Mouse (Mus musculus): ENCODE results near the gene Hexim1. TPM values are rescaled to one million over a fixed set of nuclear protein-coding genes. Genes with fewer than 3 reads are reported as not detected.

The Hexim1 gene
- polyA plus RNA-seq, 1 experiment, result 16.3 TPM

DNA sequence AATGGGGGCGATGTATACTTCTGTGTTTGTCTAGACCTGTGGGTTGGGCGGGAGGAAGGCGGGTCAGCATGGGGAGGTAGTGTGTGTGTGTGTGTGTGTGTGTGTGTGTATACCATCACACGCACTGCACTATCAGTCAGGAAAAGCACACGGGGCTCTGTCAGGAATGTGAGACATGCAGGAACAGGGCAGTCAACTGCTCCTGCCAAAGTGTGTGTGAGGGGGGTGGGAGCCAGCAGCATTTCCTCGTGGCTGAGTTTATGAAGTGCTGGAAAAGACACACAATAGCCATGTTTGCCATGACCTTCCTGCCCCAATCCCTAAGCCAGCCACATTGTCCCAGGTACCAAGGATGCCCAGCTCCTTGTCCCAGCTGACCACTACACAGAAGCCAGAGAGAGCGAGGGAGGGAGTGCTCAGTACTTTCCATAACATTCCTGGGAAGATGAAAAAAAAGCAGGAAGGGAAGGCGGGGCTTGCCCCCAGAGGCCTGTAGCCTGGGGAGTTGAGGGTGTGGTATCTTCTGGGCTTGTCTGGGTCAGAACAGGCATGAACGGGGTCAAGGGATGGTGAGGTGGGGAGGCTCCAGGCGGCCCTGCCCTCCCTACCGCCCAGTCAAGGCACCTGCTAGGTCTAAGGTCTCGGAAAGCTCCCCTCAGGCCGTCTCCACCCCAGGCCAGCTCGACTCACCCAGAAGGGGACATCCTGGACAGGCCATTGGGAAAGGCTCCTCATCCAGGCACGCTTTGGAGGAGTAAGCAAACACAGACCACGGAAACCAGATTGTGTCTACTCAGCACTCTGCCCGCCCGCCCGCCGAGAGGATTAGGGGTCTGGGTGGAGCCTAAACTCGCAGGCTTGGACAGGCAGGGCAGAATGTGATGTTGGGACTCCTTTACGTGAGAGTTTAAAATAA, 18.8 kb upstream of the Hexim1 start:
- DNase-seq (ENCODE audit: low read depth), result no peak

DNA sequence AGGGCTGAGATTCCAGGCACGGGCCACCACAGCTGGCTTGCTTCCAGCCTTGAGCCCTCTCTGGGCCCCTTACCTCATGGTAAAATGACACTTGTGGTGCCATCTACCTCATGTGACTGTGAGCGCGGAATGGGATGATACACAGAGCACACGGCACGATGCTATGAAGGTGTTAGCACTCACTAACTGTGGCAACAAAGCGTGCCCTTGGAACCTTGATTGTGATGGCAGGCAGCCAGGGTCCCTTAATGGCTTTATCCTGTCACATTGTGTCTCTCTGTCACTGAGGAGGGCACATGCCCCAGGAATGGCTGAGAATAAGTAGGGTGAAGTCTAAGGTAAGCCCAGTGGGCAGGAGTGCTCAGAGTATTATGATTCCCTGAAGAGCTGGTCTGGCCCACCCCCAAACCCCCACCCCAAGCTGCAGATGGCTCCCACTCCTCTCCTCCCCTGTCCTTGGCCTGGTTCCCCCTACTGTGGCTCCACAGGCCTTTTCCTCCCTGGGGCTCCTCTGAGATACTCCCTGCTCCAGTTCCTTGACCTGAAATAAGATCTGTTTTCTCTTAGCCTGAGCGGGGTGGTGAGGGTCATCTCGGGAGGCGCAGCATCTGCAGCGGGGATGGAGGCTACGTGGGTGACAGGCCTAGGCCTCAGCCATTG, 17.4 kb upstream of the Hexim1 start:
- DNase-seq (ENCODE audit: low read depth), result no peak

DNA sequence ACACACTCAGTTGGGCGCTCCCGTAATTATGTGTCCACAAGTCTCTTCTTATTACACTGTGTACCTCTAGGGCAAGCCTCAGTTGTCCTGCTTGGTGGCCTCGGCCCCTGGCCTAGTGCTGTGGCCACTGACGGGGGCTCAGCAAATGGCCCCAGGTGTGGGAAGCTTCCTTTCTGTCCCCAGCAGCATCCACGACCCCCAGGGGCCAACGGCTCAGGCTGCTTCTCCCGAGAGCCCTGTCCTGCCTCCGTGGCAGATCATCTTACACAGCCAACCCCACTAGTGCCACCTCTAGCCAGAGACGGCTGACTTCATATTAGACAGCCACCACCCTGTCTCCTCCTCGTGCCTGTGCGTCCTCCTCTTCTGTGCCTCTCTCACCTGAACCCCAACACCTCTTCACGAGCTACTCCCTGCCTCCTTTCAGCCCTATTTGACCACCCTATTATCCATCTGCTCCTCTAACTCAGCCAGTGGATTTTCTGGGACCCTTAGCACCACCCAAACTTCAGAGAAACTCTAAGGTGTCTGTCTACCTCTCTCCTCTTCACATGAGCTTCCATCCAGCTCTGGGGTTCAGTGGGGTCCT, 16.6 kb upstream of the Hexim1 start:
- no peak for DNase-seq (ENCODE audit: low read depth)

DNA sequence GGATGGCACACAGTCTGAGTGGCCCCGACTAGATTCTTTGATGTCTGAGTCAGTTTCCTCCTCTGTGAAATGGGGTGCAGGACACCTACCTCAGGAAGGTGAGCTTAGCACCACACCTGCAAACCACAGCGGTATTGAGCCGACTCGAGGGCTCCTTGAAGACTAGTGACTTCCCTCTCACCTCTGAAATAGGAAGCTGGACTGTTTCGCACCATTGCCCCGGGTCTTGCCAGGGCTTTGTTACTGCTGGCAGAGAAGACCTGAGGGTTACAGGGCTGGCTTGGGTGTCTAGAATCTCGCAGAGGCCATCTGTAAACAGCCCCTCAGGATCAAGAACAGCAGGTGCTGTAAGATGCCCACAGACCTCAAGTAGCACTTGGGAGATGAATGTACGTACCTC, 15.7 kb upstream of the Hexim1 start:
- DNase-seq (ENCODE audit: low read depth), result no peak

DNA sequence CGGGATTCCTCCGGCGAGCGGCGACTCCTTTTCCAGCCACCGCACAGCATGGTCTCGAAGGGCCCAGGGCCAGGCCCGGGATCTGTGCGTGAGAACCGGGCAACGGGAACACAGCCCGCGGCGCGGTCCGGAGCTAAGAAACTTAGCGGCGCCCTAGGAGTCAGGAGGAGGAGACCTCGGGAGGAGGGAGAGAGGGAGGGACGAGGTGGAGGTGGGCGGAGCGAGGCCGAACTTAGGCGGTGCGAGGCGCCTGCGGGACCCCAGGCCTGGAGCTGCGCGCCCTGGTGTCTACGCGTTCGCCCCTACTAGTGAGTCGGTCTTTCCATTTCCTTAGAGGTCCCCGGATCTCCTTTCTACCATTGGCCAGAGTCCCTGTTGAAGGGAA, 14.6 kb upstream of the Hexim1 start, which contains the start of the genes Plcd3 and Acbd4:
Plcd3 (minus strand) TSS at position 178 of the 385 bp plus-strand sequence.
Acbd4 (plus strand) TSS at position 202 of the 385 bp plus-strand sequence.
- DNase-seq (ENCODE audit: low read depth), result no peak

DNA sequence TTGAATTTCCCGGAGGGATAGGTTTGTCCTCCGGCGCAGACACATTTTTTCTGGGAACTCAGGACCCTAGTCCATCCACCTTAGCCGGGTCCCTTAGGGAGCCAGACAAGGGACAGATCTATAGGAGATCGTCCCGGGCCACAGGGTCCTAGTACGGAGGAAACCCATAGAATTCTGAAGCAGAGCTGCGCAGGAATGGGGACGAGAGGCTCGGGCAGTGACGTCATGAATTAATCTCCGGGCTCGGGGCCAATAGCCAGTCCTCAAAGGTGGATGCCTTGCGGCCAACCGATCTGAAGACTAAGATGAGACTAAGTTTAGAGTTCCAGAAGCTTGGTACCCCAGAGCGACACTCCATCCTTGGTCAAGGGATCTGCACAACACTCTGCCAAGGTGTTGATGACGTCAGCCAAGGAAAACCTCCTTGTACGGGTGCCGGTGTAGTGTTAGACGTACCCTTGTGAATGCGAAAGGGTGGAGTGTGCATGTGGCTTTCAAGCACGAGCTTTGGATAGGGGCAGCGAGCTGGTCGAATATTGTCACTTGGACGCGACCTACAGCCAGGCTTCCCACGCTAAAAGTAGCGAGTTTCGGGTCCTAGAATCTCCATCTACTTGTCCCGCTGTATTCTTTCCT, 14.0 kb upstream of the Hexim1 start:
- no peak for DNase-seq (ENCODE audit: low read depth)

DNA sequence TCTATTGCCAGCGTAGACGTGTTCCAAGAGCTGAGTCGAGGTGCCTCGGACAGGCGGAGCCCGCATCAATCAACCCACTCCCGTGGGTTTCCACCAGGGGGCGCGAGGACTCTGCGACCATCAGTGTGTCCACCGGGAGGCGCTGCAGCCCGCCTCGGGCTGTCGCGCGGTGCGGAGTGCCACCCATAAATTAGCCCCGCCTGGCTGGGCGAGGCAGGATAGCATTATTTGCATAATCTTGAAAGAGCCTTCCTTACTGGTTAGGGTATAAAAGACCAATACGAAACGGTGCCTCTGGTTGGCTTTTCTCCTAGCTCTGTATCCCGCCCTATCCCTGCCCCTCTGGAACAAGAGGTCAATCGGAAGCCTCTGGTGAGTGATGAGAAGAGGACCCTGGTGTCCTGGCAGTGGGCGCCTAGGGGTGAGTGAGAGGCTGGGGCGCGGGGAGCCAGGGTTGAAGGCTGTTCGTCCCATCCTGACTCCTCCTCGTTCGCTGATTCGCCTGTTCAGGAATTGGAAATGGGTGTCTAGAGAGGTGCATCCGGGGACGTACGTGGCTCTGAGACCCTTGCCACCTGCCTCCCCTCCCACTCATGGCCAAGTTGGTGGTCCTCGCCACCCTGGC, 13.2 kb upstream of the Hexim1 start:
- DNase-seq (ENCODE audit: low read depth), result no peak

DNA sequence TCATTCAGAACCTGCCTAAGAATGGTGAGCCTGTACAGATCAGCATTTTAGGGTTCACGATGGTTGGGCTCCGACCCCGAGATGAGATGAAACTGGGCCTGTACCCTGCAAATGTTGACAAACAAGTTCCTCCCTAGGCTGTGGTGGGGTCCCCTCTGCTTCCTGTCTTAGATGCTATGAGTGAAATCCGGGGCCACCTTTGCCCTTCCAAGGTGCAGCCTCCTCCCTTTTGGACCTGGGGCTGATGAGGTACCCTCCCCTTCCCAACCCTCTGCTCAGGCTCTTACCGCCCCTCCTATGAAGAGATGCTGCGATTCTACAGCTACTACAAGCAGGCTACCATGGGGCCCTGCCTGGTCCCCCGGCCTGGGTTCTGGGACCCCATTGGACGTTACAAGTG, 12.4 kb upstream of the Hexim1 start:
- DNase-seq (ENCODE audit: low read depth), result no peak

DNA sequence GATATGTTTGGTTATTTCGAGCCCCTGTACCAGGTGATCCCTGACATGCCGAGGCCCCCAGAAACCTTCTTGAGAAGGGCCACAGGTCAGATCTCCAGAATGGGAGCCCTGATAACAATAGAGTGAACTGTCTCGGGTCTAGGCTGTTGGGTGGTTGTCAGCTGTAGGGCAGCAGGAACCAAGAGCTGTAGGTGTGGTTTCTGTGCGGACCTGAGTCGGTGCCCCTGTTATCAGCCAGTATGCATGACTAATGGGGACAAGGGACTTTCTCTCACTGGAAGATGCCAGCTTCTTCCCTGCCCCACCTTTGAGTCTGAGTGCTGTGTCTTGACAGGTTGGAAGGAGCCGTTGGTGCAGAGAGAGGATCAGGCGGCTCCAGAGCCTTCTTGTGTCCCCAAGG, 11.6 kb upstream of the Hexim1 start:
- no peak for DNase-seq (ENCODE audit: low read depth)

DNA sequence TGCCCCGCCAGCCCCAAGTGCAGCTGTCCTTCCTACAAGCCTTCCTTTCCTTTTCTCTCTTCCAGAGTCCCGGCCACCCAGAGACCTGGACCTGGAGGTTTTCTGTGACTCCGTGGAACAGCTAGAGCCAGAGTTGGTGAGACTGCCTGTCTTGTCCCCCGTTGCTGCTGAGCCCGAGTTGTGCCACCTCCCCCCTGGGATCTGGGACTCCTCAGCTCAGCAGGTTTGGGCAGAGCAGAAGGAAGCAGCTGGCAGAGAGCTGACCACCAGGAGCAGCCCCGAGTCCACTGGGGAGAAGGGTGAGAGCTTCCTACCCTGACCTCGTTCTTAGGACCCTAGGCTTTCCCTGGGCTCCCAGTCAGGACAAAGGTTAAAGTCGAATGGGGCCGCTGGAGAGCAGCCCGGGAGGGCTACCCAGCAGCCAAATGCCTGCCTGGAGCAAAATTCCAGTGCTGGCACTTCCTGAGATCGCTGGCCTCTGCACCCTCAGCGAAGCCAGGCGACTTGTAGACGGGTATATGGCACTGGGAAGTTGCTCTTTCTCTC, 10.8 kb upstream of the Hexim1 start:
- DNase-seq (ENCODE audit: low read depth), result no peak

DNA sequence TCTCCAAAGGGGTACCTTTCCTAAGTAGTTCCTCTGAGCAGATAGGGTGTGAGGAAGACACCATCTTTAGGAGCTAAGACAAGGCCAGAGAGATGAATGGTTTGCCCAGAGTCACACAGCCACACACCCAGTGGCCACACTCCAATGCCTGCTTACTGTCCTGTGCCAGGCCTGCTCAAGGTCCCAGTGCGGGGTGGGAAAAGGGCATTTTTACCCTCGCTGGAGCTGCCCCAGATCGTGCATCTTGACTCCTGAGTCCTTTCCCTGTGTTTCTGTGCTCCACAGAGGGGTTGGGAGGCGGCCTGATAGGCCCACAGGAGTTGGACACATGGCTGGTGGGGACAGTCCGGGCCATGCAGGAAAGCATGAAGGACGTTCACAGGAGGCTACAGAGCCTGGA, 10.2 kb upstream of the Hexim1 start:
- DNase-seq (ENCODE audit: low read depth), result no peak

DNA sequence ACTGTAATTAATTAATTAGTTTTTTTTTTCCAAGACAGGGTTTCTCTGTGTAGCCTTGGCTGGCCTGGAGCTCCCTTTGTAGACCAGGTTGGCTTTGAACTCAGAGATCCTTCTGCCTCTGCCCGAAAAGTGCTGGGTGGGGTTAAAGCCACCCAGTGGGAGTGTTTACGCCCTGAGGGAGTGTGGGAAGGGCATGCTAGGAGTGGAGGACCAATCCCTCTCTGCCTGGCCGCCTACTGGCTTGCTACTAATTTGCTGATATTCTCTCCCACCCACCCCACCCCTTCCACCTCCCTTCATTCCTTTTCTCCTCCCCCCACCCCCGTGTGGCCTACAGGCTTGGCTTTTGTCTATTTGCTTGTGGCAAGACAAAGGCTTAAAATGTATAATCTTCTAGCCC, 9.6 kb upstream of the Hexim1 start:
- no peak for DNase-seq (ENCODE audit: low read depth)

DNA sequence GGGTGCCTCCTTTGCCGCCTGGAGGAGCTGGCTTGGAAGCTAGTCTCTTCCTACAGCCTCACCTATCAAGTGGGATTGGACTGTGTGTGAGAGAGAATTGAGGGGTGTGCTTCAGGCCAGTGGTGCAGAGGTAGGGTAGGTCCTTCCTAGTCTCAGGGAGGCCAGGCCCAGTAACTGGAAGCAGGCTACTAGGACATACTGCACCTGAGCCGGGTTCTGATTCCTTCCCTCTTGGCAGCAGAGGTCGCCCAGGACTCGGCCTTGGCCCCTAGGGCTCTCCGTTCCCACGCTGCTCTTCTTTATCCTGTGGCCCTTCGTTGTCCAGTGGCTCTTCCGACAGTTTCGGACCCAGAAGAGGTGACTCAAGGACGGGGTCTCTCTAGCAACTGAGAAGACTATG, 4.7 kb upstream of the Hexim1 start:
- DNase-seq (ENCODE audit: low read depth), result no peak

DNA sequence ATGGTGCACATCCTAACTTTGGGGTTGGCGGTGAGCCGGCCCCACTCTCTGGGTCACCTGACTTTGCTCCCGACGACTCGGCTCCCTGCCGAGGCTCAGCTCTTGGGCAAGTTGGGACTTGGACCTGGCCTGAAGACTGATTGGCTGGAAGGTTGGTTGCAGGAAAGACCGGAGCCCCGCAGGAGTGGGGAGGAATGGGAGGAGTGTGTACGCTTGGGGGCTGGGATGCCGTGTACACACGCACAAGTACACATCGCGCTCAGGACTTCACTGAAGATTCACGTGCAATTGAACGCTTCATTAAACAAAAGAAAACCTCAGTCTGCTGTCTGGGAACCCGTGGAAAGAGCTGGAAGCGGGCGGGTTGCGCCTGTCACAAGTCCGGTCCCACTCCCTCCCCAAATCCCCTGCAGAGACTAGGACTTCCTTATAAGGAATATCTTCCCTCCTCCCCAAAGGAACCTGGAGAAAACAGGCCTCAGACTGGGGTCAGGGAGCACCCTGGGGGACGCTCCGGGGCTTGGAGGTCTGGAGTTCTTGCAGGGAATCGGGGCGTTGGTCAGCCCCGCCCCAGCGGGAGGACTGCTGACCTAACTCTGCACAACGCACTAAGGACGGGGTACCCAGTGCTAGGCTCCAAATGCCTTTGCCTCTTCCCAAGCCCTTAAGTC, 4.0 kb upstream of the Hexim1 start:
- DNase-seq (ENCODE audit: low read depth), result no peak

DNA sequence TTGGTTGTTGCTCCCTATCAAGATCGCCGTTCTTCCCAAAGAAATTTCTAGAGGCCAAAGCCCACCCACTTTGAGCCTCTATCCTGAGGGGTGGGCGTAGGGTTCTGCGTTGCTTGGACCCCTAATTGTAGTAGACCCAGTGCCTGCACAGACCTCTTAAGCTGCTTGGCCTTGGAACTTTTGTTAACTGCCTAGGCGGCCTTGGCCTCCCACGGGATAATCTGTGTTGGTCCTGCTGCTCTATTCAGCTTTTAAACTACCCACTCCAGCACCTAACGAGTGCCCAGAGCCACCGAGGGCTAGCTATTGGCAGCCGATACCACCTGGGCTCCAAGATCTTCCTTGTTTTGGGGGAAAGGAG, 3.5 kb upstream of the Hexim1 start:
- DNase-seq (ENCODE audit: low read depth), result no peak

DNA sequence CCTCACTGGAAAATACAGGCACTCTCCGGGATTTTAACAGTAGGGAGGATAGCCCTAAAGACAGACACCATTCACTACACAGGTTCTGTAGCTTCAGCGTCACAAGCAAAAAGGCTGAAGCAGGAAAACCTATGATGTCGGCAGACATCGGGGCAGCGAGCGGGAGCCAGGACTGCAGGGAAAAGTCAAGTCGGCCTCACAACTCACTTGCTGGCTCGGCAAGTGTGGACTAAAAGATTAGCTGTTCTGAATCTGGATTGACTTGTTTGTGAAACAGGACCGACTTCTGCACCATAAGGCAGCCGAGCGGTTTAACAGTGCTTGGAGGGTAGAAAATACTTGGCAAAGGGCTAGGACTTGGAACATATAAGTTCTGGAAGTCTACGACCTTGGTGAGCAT, 3.0 kb upstream of the Hexim1 start:
- DNase-seq (ENCODE audit: low read depth), result no peak

DNA sequence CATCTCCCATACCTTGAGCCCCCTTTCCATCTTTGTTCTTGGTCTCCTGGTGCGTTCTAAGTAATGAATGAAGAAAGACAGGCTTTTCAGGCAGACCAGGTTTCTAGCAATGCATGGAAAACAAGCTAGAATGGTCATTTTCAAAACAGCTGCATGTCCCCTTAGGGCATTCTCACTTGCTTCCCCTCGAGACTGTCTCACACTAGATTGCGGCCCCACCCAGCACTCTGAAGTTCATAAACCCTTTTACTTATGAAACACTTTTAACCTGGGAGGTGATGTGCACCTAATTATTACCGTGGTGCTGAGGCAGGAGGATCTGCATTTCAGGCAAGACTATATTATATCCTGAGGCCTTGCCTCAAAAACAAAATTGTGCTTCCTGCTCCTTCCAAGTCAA, 2.3 kb upstream of the Hexim1 start:
- DNase-seq (ENCODE audit: low read depth), result no peak

DNA sequence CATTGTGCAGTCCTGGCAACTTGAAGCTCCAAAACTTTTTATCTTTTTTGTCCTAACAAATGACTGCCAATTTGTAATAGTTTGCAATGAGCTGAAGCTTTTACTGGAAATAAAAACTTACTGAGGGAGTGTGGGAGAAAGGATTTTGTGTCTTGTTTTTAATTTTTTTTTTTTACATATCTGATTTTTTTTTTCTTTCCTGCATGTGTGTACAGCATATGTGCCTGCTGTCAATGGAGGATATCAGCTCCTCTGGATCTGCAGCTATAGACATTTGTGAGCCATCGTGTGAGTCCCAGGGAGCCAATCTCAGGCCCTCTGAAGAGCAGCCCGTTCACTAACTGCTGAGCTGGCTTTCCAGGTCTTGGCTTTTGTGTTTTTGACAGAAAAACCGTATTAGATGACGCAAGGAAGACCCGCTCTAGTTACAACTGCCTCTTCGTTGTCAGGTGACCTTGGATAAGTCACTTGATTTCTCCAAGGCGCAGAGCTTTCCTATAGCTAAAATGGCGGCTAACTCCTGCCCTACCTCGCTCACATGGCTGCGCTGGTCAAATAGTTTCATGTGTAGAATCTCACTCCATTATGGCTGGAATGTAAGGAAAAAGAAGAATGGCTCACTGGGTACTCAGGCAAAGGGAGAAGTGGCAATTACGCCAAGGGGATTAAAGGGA, 1.6 kb upstream of the Hexim1 start:
- no peak for DNase-seq (ENCODE audit: low read depth)

DNA sequence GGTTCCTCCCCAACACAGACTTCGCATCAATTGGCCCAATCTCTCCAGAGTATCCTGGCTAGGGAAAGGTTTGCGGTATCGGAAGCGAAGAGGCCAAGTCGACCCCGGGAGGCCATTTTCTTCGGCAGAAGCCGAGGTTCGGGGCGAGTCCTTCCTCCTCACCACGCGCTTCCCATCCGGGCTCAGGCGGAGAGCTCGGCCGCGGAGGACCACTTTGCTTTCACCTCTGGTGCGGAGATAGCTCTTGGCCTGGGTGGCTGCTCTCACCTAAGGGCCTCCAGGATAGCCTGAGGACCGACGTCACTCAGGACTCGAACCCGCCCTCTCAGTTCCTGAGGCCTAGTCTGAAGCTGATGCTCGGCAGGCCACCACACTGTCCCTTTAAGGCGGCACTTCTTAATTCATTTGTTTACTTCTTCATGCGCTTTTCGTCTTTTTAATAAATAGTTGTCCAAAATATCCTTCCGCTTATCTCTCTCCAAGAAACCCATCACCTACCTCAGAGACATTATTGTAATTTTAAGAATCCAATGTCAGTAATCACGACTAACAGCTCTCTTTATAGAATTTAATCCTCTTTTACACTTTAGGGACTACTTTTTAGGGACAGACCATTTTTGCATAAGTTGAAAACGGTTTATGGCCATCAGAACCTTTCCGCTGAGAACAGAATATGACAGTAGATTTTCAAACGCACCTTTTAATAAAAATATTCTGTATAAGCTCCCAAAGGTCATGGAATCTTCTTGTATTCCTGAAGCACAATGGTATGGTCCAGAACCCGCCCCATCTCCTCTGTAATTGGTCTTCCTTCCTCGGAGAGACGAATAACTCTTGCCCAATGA, 646 bp upstream of the Hexim1 start:
- DNase-seq (ENCODE audit: low read depth), result no peak

All from gonadal fat pad, adult 2 months (tissue).